Mouse (Mus musculus) brain, adult 10 weeks (tissue): Measurements from ENCODE around the gene Rbp4. TPM values are rescaled to one million over a fixed set of nuclear protein-coding genes. Genes with fewer than 3 reads are reported as not detected.

Source experiments
- polyA plus RNA-seq: library from polyadenylated mRNA; stranded (reverse); fragments of 350-450 nt; fragmentation: Illumina TruSeq; extraction: RNeasy Lipid Tissue Mini Kit (QIAGEN cat#74804); gene quantifications from one replicate; pipeline ENCODE4 v1.2.3, GENCODE M21; 2015; ENCODE audit warnings: low read depth, low replicate concordance

The Rbp4 gene
- 36.0 TPM for polyA plus RNA-seq

GRCm38 (mm10) chr19:38125219-38125610 is at the start of gene Rbp4:
Gene Rbp4 (minus strand): TSS chr19:38125281.

GRCm38 (mm10) chr19:38132481-38132880 is 7.4 kb upstream of the Rbp4 start, which contains the start of gene Pde6c:
Gene Pde6c (plus strand): TSS chr19:38132781.

GRCm38 (mm10) chr19:38096858-38097758 is 28.0 kb downstream of the Rbp4 start, which contains the start of gene Ffar4:
Gene Ffar4 (plus strand): TSS chr19:38097071.

Other genes with a start within 250 kb of the Rbp4 start
- gene Myof, start 81.7 kb downstream of the Rbp4 start, polyA plus RNA-seq, result 2.6 TPM
- 0.33 TPM for gene Cep55, start 70.3 kb downstream of the Rbp4 start, polyA plus RNA-seq
- not detected for gene Ffar4, start 28.2 kb downstream of the Rbp4 start, polyA plus RNA-seq
- 0.25 TPM for gene Pde6c, start 7.5 kb upstream of the Rbp4 start, polyA plus RNA-seq
- gene Fra10ac1, start 98.9 kb upstream of the Rbp4 start, polyA plus RNA-seq, result 20.7 TPM
- 116 TPM for gene Lgi1, start 139.3 kb upstream of the Rbp4 start, polyA plus RNA-seq